Mouse (Mus musculus): ENCODE measurements around the gene Gnaq.

- TF ChIP-seq CTCF (IDR thresholded peaks at IDR 0.05; ENCODE audit: borderline replicate concordance, insufficient read depth, low read depth, low read length): no peak
- no peak for TF ChIP-seq POLR2A (IDR thresholded peaks at IDR 0.05; ENCODE audit: borderline replicate concordance, insufficient read depth, low read length)
Observed at GRCm38 (mm10) chr19:16173721-16174120, 41.1 kb downstream of the Gnaq start.
